Mouse (Mus musculus): ENCODE measurements around the gene Gpc5.

GRCm38 (mm10) chr14:116258126-116258525 is 1166.1 kb downstream of the Gpc5 start:
- TF ChIP-seq POLR2A (IDR thresholded peaks at IDR 0.05; ENCODE audit: control insufficient read depth, low read depth, low read length) = no peak
- TF ChIP-seq CTCF (IDR thresholded peaks at IDR 0.05; ENCODE audit: control insufficient read depth, insufficient read depth, insufficient replicate concordance, low read depth, low read length) = no peak
